Mouse (Mus musculus) ES-Bruce4 (cell line): ENCODE results near the gene Cenps. TPM values are rescaled to one million over a fixed set of nuclear protein-coding genes. Genes with fewer than 3 reads are reported as not detected.
A peak's percentile ranks its signal among the peaks of the same experiment; 100 is the strongest.
"Not testable (repeated sequence)": the region's sequence is repeated elsewhere in the genome, so short reads cannot be mapped to it uniquely, and the experiment has no call there.

ENCODE experiments used
- H3K27ac ChIP-seq: 2 replicates; pipeline ENCODE4 v1.5.1; 2012; ENCODE audit warnings: low read length, inconsistent platforms; ENCODE audit not compliant: insufficient read depth
- H3K27me3 ChIP-seq: 2 replicates; pipeline ENCODE4 v1.6.1; 2012; ENCODE audit warnings: mild to moderate bottlenecking, low read length, inconsistent platforms; ENCODE audit not compliant: control insufficient read depth, poor library complexity, insufficient read depth, severe bottlenecking
- H3K36me3 ChIP-seq: 2 replicates; pipeline ENCODE4 v1.6.1; 2012; ENCODE audit warnings: inconsistent platforms, mild to moderate bottlenecking, low read length, moderate library complexity; ENCODE audit not compliant: control insufficient read depth, poor library complexity, insufficient read depth, severe bottlenecking
- H3K4me1 ChIP-seq: one replicate; pipeline ENCODE4 v1.8.1; 2011; ENCODE audit warnings: low read length; ENCODE audit not compliant: control insufficient read depth, insufficient read depth
- H3K4me3 ChIP-seq: 2 replicates; pipeline ENCODE4 v1.5.1; 2011; ENCODE audit warnings: low read depth, mild to moderate bottlenecking, low read length
- H3K9ac ChIP-seq: 2 replicates; pipeline ENCODE4 v1.6.1; 2012; ENCODE audit warnings: low read depth, mild to moderate bottlenecking, inconsistent platforms; ENCODE audit not compliant: poor library complexity, severe bottlenecking
- H3K9me3 ChIP-seq: replicated peaks from 2 replicates; pipeline ENCODE4 v1.6.1; 2012; ENCODE audit warnings: mild to moderate bottlenecking, low read length, inconsistent platforms; ENCODE audit not compliant: control insufficient read depth, poor library complexity, insufficient read depth, severe bottlenecking
- CTCF ChIP-seq: IDR thresholded peaks from one replicate; pipeline ENCODE4 v1.8.1; 2011; ENCODE audit warnings: low read depth, low read length
- EP300 ChIP-seq: IDR thresholded peaks from 2 replicates; pipeline ENCODE4 v1.6.1; 2011; ENCODE audit warnings: low read depth, low read length; ENCODE audit not compliant: insufficient read depth
- POLR2A ChIP-seq: IDR thresholded peaks from one replicate; pipeline ENCODE4 v1.8.1; 2011; ENCODE audit warnings: low read length; ENCODE audit not compliant: insufficient read depth
- polyA plus RNA-seq: library from polyadenylated mRNA; stranded (reverse); fragments of >200 nt; gene quantifications from 2 replicates; pipeline ENCODE4 v1.2.4, GENCODE M21; 2011; ENCODE audit warnings: low read depth; ENCODE audit not compliant: missing spikeins, insufficient read depth, insufficient read length

The Cenps gene
- polyA plus RNA-seq, 1 experiment = 26.5 TPM

DNA sequence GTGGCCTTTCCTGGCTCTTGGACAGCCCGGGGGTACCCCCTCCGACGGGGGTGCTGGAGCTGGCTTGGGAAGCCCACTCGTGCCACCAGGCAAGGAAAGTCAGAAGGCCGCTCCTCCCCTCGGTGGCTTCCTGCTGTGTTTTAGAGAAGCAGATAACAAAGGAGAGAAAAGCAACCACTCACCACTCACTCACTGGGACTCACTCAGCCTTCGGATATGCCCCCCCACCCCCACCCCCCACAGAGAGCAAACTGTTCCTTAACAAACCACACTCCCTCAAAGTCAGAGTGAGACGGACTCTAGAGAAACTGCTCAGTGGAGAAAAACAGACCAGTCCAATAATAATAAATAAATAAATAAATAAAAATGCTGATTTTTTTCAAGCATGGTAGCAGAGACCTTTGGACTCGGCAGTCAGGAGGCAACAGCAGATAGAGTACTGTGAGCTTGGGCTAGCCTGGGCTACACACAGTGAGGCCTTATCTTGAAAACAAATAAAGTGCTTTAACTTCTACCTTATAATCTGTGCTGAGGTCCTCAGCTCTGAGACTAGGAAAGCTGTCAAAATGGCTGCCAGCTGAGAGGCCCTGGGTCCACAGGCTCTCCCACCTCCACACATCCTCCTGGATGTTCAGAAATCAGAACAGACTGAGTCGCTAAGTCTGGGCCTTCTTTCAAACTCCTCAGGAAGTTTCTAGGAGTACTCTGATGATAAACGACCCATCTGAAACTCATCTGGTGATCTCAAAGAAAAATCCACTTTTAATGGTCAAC lies 11.9 kb downstream of the Cenps start:
- no peak overlapping the region for H3K4me3 ChIP-seq
- no peak overlapping the region for H3K9ac ChIP-seq
- H3K9me3 ChIP-seq = no peaks in the 10 kb centered on the region
- H3K4me1 ChIP-seq = no peaks in the 10 kb centered on the region
- H3K27ac ChIP-seq = no peak overlapping the region
- H3K27me3 ChIP-seq = no peaks in the 10 kb centered on the region
- TF ChIP-seq EP300 (0 out of 2 replicates have a peak, but pooled peaks have one; percentile 15), POLR2A (no peak)
- peaks cover 7% of the 10 kb centered on the region; the same call in 1 of the 2 replicates for H3K36me3 ChIP-seq

DNA sequence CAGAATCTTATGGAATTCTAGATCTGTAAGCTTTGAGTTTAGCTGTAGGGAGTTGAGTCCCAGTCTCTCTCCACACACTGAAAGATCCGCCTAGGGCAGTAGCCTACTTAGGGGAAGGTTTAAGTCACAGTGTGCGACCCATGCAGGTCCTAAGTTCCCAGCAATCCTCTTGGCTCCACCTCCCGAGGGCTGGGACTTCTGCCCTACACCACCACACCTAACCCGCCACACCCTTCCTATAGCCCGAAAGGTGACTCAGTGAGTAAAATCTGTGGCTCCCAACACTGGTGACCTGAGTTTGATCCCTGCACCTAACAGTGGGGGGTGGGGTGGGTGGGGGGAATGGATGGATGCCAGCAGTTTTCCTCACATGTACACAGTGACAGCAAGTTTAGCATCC lies 14.0 kb downstream of the Cenps start:
- no peak overlapping the region for H3K4me3 ChIP-seq
- peaks cover 2% of the 10 kb centered on the region for H3K4me1 ChIP-seq
- H3K36me3 ChIP-seq = 0 out of 2 replicates have a peak, but pooled peaks cover 3% of the 10 kb centered on the region
- H3K27me3 ChIP-seq = no peaks in the 10 kb centered on the region
- H3K27ac ChIP-seq = peak overlapping the region; percentile 24
- no peak overlapping the region for H3K9ac ChIP-seq
- TF ChIP-seq CTCF (no peak), POLR2A (no peak), EP300 (0 out of 2 replicates have a peak, but pooled peaks have one; percentile 48)
- H3K9me3 ChIP-seq = no peaks in the 10 kb centered on the region

DNA sequence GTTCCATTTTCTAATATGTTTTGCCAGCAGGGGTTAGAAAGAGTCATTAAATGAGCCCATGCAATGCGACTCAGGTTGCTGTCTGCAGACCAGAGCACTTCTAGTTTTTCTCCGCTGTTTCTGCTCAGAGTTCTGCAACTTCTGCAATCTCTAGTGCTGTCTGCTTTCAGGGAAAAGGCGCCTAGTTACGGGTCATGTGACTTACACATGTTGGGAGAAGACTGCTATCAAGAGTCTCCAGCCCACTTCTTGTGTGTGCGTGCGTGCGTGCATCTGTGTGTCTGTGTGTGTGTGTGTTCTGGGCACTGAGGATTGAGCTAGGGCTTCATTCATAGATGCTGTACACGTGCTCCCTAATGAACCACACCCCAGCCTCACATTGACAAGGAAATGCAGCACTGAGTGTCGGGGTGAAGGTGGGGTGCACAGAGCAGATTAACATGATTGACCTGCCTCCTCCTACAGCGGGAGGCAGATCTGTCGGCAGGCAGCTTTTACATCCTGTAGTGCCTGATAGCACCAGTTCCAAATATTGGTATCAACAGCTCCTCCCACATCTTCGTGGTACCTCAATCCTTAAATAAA lies 17.4 kb downstream of the Cenps start:
- not testable (repeated sequence) for H3K36me3 ChIP-seq, H3K4me1 ChIP-seq, H3K27ac ChIP-seq, H3K27me3 ChIP-seq, H3K9ac ChIP-seq, H3K9me3 ChIP-seq, H3K4me3 ChIP-seq

DNA sequence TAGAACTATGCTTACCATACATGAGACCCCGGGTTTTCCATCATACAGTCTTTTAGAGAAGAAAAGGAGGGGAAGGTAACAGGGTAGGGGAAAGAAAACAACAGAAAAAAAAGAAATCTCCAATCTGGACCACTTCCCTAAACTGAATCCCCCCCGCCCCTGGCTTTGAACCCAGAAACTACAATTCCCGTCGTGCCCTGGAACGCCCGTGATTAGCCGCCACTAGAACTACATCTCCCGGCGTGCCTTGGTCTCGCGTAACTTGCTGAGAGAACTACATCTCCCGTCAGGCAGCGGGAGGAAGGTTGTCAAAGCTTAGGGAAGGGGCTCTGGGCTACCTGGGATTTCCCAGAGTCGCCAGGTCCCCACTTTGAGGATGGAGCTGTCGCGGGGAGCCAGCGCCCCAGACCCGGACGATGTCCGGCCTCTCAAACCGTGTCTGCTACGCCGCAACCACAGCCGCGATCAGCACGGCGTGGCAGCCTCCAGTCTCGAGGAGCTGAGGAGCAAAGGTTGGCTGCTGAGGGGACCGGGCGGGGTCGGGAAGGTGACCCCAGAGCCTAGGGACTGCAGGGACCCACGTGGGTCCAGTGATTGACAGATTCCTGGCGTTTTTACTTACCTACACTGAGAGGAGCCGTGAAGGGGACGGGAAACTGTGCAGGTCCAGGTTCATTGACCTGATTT lies 33.4 kb downstream of the Cenps start, which contains the start of gene Dffa:
Dffa (plus strand) TSS at position 272 of the 687 bp plus-strand sequence.
- no peaks in the 10 kb centered on the region for H3K4me1 ChIP-seq
- peak within 1 kb of the TSS; percentile 92 for H3K4me3 ChIP-seq
- peak within 1 kb of the TSS; percentile 60 for H3K9ac ChIP-seq
- no peaks in the 10 kb centered on the region for H3K27me3 ChIP-seq
- no peaks in the 10 kb centered on the region for H3K9me3 ChIP-seq
- TF ChIP-seq POLR2A = no peak
- TF ChIP-seq CTCF = no peak
- no peak for TF ChIP-seq EP300
- H3K36me3 ChIP-seq = no peaks in the 10 kb centered on the region
- H3K27ac ChIP-seq = no peak within 1 kb of the TSS

DNA sequence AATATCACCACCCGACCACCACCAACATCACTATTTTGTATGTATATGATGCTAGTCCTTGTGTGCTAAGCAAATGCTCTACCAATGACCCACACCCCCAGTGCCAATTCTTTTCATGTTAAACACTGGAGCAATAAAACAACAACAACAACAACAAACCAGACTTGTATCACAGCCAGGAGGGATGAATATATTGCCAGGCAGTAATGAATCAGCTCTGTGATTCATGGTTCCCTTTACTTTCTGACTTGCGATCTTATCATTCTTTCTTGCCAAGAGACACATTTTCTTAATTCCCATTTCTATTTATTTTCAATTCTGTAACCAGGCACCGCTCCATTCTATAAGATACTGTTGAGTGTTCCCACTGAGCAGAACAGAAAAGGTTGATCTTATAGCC lies 36.0 kb downstream of the Cenps start:
- H3K9ac ChIP-seq = no peak overlapping the region
- no peaks in the 10 kb centered on the region for H3K4me1 ChIP-seq
- no peaks in the 10 kb centered on the region for H3K27me3 ChIP-seq
- no peaks in the 10 kb centered on the region for H3K36me3 ChIP-seq
- no peak overlapping the region for H3K4me3 ChIP-seq
- TF ChIP-seq CTCF (no peak), EP300 (no peak), POLR2A (no peak)
- H3K27ac ChIP-seq = no peak overlapping the region
- no peaks in the 10 kb centered on the region for H3K9me3 ChIP-seq

DNA sequence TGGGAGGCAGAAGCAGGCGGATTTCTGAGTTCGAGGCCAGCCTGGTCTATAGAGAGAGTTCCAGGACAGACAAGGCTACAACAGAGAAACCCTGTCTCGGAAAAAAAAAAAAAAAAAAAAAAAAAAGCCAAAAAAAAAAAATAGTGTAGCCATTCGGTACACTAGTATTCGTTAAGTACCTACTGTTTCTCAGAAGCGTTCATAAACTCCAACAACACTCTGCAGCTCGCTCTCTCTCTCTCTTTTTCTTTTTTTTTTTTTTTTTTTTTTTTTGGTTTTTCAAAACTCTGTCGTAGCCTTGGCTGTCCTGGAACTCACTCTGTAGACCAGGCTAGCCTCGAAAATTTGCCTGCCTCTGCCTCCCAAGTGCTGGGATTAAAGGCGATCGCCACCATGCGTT lies 37.0 kb downstream of the Cenps start:
- Histone ChIP-seq H3K9ac (peak overlapping the region; percentile 92; the same call in 1 of the 2 replicates), H3K4me3 (peak overlapping the region; percentile 41)
- not testable (repeated sequence) for H3K36me3 ChIP-seq, H3K9me3 ChIP-seq, H3K27ac ChIP-seq, H3K27me3 ChIP-seq, H3K4me1 ChIP-seq
